Mouse (Mus musculus) telencephalon, adult 2 months (tissue): ENCODE measurements around the gene Tmem102.

Experiments used
- DNase-seq: peaks from one replicate; pipeline ENCODE4 v3.0.0-alpha.2; 2011; ENCODE audit warnings: low read depth, low spot score

Gene Tmem102

GRCm38 (mm10) chr11:69758478-69758970 is 46.9 kb downstream of the Tmem102 start, which contains the start of gene Polr2a:
Gene Polr2a, minus strand, starts transcription at chr11:69758637.
- peak; percentile 97 for DNase-seq

DNA sequence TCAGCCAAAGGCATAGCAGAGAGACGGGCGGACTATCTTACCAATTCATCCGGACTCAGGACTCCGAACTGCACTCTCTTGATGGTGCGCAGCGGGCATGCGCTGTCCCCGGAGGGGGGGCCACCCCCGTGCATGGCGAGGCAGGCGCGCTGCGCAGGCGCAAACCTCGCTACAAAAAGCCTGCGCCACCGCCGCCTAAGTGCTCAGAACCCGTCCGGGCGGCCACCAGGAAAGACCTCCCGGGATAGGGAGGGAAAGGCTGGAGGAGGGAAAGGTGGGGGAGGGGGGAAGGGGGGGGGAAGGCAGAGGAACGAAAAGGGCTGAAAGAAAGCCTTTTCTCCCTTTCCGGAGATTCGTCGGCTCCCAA is 47.4 kb downstream of the Tmem102 start:
- peak; percentile 86 for DNase-seq

- DNase-seq: no peak
These were observed 47.9 kb downstream of the Tmem102 start for GRCm38 (mm10) chr11:69757303-69758089.

DNA sequence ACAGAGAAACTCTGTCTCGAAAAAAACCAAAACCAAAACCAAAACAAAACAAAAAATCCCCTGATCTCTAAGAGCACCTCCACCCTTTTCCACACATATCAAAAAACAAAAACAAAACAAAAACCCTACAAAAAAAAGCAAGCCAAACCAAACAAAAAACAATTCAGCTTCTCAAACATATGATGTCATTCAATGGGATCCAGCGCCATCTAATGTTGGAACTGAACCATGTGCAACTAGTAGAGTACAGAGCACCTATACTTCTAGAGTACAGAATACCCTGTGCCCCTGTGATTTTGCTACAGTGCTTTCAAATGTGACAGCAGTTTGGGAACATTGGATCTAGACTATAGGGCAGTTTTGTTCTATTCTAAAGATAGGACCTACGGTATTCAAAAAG is 50.7 kb downstream of the Tmem102 start:
- DNase-seq: peak; percentile 50

DNA sequence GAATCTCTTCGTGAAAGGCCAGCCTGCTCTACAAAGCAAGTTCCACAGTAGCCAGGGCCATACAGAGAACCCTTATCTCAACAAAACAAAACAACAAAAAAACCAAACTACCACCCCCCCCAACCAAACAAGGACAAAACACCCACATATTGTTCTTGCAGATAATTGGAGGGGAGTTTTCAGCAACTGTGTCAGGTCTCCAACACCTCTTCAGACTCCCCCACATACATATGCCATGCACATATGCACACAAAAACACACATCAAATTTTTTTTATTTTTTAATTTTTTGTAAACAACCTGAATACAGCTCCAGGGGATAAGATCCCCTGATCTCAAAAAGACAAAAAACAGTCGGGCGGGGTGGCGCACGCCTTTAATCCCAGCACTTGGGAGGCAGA is 51.2 kb downstream of the Tmem102 start:
- no peak for DNase-seq
